Mouse (Mus musculus) embryo, embryonic 10.5 days (tissue): ENCODE results near the gene Gm43191.
"Not testable (repeated sequence)": the region's sequence is repeated elsewhere in the genome, so short reads cannot be mapped to it uniquely, and the experiment has no call there.

Experiments used
- DNase-seq: peaks from one replicate; pipeline ENCODE4 v3.0.0-alpha.2; 2015; ENCODE audit warnings: low spot score

The Gm43191 gene

DNA sequence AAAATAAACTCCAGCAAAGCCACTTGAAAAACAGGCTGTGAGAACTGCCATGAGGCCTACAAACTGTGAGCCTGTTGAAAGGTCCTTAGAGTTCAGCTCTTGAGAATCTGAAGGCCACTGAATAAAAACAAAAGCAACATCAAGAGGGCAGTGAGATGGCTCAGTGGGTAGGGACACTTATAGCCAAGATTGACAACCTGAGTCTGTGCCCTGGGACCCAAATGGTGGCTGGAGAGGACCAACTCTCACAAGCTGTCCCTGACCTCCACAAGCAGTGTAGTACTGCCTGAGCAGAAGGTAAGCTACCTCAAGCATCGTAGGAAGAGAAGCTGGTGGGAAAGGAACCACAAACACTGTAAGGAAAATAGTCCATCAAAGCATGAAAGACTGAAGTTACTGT lies at the start of gene Gm43191:
Gene Gm43191 (minus strand): TSS at position 101 of the 400 bp plus-strand sequence.
- DNase-seq = no peak

DNA sequence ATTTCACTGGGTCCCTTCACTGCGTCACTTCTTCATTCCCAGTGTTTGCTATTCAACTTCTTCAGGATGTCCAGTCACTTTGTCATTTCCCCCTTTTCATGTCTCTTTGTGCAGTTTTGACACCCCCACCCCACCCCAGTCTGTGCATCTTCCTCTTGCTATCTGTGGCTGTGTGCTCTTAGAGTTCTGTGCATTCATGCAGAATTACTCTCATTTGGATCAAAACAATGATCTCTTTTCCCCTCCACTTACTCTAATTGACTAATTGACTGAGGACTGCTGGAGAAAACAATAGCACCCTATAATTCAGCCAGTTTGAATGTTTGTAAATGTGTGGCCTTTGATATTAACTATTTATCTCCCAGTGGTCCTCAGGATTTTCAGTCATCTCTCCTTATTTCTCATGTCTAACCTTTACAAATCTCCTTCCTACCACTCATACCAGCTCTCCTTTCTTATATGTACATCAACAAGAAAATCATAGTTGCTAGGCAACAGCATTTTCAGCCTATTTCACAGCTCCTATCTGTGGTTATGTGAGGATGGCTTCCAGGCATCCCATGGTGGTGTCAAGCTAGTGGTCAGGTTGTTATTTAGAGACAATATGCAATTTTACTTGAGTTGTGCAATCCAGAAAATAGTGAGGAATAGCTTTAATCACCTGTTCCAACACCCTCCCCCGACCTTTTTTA lies 48.6 kb upstream of the Gm43191 start:
- no peak for DNase-seq

DNA sequence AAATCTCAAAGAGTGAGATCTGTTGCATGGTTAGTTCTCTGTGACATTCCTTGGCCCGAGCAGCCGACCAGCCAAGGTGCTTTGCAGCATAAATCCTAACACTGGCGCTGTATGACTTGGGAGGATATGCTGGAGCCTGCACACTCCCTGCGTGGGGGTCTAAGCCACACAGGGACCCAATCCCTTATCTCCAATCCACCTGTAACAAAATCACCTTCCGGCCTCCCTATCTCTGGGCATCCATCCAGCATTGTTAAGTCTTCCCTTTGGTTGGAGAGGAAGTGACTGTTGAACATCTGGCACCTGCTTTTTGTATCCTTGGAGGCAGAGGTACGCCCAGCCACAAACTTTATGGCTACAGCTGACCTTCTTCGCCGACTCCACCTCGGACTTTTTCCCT lies 45.7 kb upstream of the Gm43191 start:
- DNase-seq = no peak

DNA sequence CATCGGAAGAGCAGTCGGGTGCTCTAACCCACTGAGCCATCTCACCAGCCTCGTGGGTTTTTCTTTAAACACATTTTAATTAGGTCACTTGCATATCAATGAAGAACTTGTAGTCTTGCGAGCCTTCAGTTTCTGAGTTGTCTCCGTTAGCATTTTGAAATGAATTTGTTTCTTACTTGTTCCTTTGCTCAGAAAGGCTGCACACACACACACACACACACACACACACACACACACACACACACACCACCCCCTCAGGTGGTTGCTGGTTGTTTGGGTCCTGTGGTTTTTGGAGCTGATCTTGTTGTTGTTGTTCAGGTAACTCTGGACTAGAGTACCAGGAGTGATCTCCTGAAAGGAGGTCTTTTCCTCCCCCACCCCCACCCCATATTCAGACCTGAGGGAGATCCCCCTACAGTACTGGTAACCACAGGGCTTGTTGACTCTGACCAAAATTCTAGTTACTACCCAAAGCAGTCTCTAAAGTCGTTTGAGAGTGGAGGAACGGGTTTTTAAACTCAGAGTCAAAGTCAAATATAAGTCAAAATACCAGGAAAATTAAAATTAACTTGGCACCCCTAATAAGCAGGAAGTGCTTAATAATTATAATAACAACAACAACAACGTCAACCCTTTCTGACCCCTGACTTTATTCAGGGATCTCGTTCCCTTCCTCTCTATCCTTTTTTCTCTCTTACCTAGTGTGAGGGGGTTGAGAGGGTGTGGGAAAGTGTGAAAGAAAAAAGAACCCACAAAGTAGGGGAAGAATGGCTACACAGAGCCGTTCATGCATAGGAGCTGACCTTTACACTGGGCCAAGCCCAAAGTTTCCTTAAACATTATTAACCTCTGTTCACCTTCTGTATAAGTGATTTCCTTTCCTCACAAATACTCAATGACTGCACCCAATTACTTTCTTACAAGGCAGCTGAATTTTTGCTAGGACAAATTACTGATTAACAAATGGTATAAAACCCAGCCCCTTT lies 42.7 kb upstream of the Gm43191 start:
- no peak for DNase-seq

DNA sequence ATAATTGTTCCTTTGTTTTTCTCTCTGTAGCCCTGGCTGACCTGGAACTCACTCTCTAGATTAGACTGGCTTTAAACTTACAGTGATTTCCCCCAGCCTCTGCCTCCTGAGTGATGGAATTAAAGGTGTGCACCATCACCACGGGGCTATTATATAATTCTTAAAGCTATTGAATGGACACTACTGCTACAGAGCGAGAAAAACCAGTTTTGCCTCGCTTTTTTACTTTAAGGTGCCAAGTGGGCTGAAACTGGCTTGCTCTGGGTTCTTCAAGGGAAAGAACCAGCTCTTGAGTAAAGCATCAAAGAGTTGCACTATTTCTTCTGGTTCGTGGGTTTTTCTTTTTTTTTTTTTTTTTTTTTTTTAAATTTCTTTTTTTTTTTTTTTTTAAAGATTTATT lies 41.9 kb upstream of the Gm43191 start:
- DNase-seq = no peak

DNA sequence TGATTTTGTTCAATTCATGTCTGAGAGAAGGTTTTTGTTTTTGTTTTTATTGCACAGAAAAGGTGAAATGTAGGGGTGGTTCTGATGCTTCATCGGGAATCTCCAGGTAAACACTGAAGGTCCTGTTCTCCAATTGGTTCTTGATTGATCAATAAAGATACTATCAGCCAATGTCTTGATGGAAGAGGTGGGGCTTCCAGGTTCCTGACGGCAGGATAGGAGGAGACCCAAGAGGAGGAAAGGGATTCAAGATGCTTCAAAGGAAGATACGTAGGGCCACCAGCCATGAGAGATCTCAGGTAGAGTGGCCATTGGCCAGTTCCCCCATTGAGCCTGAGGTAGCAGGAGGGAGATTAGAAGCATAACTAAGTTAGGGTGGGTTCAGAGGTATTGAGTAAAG lies 37.9 kb upstream of the Gm43191 start:
- DNase-seq = no peak

DNA sequence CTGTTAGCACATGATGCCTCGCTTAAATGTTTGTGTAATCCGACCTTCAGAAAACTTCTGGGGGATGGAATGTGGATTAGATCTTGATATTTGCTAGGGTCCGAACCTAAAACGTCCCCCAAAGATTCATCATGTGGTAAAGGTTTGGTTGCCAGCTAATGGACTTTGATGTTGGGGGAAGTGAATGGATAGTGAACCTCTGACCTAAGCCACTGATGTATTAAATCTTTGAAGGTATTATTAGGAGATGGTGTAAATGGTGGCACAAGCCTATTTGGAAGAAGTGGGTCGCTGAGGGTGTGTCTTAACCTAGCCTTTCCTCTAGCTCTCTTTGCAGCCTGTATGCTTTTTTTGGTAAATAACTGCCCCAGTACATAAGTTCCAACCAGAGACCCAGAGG lies 32.0 kb upstream of the Gm43191 start:
- no peak for DNase-seq

DNA sequence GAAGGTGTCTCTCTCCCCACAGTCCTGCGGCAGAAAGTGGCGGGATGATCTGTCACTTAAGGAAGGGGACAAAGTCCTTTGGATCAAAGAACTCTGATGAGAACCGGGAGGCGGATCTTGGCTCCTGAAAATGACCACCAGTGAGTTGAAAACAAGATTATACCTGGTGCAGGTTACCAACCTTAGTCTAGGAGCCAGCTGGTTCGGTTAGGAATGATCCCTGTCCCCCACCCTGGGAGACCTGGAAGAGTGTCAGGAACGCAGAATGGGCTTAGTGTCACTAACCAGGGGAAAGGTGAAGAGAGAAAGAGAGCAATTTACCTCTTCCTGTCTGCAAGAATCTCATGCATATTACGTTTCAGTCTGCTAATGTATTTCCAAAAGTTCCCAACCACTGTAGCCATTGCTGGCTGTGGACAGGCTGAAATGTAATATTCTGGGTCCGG lies 31.4 kb upstream of the Gm43191 start, which contains the start of gene Slc35a3:
Gene Slc35a3 (minus strand): TSS at position 396 of the 446 bp plus-strand sequence.
- no peak for DNase-seq

DNA sequence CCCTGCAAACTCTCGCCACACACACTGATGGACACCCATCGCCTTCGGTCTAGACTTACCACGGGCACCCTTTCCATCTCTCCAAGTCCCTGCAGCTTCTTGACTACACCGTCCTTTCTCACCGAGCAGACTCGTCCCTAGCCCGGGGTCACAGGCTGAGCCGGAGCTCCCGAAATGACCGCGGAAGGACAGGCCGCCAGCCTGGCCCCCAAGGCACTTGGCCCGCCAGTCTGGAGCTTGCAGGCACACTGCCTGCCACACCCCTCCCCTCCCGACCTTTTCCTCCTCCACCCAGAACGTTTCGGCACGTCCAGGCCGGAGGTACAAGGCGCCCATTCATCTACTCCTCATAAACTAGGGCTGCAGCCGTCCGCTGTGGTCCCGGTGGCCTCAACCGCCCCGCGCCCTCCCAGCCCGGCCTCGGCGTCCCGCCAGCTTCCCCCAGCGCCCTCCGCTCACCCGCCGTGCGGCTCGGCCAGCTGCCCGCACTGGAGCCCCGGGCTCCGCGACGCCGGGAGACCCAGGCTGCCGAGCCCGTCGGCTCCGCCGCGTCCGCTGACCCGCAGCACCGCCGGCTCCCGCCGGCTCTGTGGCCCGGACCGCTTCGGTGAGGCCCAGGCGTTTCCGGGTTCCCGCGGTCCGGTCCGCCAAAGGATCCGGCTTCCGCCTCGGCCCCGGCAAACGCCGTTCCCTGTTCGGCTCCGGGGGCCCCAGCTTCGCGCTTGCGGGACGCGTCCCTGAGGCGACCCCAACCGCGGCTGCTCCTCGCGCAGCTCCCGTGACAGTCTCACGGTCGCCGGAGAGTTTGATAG lies 30.8 kb upstream of the Gm43191 start:
- peak; percentile 69 for DNase-seq

DNA sequence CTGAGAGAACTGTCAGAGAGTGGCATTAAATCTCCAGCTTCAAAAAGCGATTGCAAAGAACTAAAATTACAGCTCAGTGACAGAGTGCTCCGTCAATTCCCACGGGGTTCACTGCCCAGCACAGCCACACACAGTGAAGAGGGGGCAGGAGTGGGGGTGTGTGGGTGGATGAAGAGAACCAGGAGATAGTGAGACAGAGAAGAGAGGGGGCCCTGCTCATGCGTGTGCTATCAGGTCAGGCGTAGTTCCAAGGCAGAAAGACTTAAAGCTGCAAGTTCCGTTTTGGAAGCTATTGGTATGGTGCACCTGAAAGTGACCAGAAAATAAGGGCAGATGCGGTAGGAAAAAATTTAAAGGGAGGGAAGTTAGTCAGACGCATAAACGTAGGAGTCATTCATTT lies 29.9 kb upstream of the Gm43191 start:
- DNase-seq = no peak

DNA sequence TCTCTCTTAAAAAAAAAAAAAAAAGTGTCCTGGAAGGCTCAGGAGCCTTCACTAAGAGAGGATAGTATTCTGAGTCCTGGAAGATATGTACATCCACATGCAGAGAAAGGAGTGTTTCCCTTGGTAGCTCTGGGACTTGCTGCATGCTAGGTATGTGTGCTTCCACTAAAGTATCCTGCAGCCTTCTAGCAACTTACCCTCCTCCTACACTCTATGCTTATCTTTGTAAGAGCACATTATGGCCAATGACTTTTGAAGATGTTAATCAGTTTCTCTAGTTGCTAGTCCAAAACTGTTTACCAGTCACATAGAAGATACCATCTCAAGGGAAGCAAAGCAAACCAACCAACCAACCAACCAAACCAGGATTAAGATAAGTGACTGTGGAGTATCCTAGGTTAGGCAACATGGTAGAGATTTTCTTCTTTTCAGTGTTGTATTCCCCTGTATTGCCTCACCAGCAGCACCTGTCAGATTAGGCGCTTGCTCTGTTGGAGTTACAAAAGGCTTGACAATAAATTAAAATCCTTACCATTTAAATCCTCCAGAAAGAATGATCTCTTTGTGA lies 24.7 kb upstream of the Gm43191 start:
- DNase-seq = no peak

DNA sequence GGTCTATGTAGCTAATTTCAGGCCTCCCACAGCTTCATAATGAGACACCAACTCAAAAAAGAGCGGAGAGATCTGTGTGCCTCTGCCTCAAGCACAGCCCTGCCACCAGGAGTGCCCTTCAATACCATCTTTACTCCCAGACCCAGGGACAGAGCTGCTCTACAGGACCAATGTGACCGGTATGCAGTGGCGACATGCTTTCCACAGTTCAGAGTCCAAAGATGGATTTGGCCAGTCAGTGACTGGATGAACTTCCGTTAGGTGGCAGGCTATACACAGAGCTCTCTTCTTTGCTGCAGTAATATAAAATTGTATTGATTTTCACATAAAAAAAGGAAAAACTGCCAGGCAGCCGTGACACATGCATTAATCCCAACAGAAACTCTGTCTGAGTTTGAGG lies 22.8 kb upstream of the Gm43191 start:
- DNase-seq = no peak

DNA sequence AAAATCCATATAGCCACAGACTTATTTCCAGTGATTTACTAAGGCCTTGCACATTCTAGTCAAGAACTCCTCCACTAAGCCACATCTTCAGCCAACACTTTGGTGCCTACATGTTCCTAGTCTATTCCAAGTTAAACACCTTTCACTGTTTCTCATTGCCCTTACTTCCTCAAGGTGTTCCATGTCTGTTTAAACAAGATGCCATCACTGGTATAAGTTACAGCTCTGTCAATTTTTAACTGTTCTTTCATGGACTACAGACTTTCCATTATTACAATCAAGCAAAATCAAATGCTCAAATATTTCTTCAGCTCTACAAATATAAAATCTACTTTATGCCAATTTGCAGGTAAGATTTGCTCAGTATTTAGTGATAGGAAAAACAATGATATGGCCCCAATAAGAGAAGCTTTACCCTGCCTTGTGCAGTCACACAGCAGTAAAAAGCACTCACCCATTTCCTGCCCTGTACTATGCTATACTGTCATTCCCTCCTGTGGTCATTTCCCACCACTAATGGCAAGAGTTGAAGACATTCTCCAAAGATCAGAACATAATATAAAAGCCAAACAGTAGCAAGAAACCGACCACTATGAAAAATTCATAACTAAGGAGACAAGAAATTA lies 21.7 kb upstream of the Gm43191 start:
- no peak for DNase-seq

DNA sequence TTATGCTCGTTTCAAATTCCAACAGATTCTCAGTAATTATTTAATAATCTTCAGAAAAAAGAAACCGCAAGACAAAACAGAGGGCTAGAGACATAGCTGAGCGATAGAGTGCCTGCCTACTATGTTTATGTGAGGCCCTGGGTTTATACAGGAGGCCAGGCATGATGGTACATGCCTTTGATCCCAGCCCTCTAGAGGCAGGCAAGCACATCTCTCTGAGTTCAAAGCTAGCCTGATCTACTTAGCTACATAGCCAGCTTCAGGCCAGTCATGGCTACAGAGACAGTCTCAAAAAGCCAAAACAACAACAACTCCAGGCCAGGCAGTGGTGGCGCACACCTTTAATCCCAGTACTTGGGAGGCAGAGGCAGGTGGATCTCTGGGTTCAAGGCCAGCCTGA lies 20.5 kb upstream of the Gm43191 start:
- DNase-seq = no peak

DNA sequence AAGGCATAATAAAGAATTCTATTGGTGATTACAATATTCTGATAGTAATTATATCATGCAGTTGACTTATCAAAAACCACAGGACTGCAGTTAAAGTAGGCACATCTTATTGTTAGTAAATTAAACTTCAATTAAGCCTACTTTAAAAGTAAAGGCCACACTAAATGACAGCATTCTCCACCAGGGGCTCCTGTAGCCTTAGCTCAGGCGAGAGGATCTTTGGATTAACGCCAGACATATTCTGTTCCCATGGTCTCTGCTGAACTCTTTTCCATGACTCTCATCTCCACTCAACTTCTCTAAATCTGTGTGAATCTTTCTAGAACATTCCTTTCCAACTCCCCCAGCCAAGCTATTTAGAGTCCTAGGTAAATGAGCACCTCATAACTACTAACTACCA lies 17.7 kb upstream of the Gm43191 start:
- DNase-seq = no peak

DNA sequence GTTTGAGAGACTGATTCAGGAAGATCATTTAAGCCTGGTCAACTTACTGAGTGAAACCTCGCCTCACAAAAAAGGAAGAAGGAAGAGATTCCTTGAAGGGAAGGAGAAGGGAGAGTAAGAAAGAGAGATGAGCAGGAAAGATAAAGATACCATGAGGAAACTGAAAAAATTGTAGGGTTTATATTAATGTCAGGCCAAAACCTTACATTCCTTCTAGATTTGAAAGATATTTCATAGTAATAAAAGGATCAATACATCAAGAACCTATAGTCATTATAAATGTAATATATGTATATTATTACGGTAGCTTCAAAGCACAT lies 14.6 kb upstream of the Gm43191 start:
- no peak for DNase-seq

DNA sequence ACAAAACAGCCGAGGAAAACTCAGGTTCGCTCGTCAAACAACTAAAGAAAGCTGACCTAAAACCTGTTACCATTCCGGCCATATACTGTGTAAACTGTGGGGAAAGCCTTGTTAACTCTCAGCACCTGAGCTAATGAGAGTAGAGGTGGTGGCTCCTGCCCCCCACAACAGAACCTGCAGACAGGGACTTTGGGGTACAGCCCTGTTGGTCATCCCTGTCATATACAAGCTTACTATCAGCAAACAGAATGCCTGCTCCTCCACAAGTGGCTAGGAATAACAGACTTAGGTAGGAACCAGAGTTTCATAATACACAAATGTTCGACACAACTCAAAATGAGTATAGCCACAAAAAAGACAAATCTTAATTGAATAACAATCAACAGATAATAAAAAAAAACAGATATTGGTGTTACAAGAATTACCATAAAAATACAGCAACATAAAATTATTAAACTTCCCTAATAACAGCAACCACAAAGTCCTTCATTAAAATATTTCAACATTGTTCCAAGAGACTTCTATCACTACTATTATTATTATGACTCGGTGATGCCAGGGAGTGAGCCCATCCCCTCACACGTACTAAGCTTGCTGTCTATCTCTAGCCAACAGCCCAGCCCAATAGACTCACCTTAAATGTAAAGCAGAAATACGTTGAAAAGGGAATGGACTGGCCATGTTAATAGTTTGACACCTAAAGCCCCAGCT lies 14.1 kb upstream of the Gm43191 start:
- no peak for DNase-seq

DNA sequence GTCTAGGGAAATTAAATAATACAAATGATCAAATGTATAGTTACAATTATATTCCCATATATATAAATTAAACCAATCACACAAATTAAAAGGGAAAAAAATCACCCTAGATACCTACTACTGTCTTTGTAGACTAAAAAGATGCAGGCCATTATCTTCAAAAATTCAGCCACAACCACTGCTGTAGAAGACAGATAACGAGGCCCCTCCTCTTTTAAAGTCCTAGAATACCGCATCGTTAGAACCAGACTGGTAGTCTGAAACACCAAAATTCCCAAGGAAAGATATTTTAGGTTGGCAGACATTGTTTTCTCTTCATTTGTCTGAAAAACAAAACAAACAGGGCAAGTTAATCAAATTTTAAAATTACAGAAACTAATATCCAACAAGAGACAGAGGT lies 13.3 kb upstream of the Gm43191 start:
- DNase-seq = no peak

DNA sequence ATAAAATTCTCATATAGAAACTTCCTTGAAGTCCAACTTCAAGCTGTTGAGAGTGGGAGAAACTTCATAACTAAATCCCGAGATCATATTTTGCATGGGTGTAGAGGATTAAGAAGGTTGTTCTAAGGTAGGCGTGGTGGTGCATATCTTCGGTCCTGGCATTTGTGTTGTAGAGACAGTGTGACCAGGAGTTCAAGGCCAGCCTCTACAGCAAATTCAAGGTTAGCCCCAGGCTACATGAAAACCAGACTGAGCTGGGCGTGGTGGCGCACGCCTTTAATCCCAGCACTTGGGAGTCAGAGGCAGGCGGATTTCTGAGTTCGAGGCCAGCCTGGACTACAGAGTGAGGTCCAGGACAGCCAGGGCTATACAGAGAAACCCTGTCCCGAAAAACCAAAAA lies 16.8 kb downstream of the Gm43191 start:
- DNase-seq = not testable (repeated sequence)

DNA sequence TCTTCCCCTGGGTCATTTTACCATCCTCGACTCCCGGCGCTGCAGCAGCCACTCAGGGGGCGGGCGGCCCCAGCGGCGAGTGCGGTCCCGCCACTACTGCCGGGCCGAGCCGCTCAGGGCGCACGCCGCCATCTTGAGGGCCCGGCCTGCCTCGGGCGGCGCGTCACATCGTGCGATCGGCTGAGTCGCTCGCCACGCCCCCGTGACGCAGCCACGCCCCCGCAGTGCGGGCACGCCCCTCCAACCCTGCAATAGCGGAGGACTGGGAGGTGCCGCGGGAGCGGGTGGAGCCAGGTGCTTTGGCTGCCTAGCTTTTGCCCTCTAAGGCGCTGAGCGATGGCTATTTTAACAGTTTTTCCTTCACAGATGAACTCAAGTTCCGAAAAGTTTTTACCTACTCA lies 18.6 kb downstream of the Gm43191 start, which contains the start of gene Mfsd14a:
Gene Mfsd14a (minus strand): TSS at position 215 of the 401 bp plus-strand sequence.
- DNase-seq = peak; percentile 95

DNA sequence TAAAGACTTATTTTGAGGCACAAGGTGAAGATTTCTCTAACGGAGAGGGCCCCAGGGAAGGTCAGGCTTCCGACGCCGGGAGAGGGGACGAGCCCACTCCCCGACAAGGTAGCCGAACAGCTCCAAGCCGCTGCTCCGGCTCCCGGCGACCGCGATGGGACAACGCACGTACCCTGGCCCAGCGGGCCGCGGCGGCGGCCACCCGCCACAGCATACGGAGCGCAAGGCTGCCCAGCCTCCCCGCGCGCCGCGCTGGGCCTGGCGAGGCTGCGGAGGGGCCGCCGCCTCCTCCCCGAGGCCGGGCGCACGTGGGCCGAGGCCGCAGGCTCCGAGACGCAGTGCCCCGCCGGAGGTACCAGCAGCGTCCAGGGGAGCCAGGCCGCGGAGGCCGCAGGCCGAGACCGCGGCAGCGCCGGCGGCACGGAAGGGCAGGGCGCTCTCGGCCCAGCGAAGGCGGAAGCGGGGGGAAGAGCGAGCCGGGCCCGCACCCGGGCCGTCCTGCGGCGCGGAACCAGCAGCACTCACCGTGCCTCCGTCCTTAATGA lies 19.1 kb downstream of the Gm43191 start:
- no peak for DNase-seq
